Mouse (Mus musculus): Measurements from ENCODE around the gene Me3.

Gene Me3

DNA sequence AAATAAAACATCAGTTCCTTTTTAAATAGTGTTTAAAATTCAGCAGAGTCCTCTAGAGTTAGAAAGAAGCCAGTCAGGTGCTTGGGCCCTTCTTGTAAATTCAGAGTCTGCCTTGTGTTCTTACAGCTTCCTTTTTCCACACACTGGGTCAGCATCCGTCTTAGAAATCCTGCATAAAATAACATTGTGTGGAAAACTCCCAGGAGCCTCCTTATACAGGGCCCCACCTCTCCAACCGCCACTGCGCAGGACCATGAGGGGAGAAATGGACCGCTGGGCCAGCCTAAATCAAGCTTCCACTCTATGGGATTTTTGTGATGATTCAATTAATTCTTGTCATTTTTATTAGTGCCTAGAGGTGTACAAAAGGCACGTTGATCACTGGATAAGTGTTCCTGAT lies 259.2 kb downstream of the Me3 start:
- DNase-seq (ENCODE audit: low read depth in 1 of 2, low spot score in 2 of 2) = no peak

DNA sequence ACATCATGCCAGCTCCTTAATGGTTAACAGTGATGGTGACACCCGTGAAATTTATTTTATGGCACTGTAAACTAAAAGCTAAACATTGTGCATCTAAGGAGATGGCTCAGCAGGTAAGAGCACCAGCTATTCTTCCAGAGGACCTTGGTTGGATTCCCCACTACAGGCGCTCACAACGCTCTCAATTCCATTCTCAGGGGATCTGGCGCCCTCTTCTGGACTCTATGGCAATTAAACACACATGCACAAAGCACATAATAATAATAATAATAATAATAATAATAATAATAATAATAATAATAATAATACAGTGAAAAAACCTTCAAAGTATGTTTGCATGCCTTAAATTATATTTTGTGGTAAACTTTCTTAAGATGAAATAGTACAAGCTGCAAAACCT lies 259.7 kb downstream of the Me3 start:
- DNase-seq (ENCODE audit: low read depth in 1 of 2, low spot score in 2 of 2) = no peak

DNA sequence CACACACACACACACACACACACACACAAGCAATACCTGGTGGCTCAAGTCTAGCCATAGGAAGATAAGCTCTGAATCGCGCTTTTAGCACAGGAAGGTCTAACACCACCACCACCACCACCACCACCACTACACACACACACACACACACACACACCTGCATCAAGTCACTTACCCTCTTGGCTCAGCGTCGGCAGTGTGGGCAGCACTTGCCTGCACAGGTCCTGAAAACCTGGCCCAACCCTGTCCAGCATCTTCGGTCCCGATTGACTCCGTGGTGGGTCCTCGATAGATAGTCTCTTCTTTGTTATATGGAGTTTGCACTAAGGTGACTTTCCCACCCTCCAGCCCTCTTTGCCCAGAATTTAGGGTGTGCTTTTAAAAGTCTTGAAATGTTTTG lies 270.8 kb downstream of the Me3 start:
- DNase-seq (ENCODE audit: low read depth in 1 of 2, low spot score in 2 of 2) = no peak

DNA sequence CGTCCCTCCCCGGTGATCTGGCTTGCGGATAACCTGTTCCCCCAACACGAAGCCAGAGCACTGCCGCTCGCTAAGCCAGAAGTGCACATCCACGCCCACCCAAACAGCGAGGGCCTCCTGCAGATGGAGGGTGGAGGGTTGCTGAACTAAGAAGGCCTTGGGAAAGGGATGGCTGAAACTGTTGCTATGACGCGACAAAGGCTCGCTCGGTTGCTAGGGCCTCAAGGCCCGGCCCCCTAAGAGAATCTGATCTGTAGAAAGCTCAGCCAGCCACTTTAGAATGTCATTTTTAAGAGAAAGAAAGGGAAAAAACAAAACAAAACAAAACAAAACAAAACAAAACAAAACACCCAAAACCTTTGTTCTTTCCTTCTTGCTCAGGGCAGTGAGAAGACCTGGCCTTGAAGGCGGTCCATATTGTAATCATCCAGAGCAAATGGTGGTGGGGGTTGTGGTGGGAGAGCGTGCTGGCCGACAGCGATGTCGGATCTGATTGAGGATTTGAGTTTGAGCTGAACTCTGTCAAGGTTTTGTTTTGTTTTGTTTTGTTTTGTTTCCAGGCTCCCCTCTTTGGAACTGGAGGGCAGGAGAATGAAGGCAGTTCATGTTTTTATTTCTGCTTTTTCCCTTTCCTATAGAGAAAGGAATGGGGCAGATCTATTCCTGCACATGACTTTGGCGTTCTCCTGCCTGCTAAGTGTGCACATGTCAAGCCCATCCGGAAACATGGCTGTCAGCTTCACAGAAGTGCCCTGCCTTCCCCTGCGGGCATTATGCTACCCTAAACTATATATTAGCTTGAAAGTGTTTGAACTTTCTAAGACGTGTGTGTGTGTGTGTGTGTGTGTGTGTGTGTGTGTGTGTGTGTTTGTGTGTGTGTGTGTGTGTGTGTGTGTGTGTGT lies 271.5 kb downstream of the Me3 start, which contains the start of gene Ccdc81:
Ccdc81 (minus strand) TSS at position 188 of the 902 bp plus-strand sequence.
- DNase-seq (ENCODE audit: low read depth in 1 of 2, low spot score in 2 of 2) = no peak
